Mouse (Mus musculus) cerebellum, adult 2 months (tissue): Measurements from ENCODE around the gene Zbtb2. TPM values are rescaled to one million over a fixed set of nuclear protein-coding genes. Genes with fewer than 3 reads are reported as not detected.

Experiments
- DNase-seq, 2 experiments: peaks; one replicate each; pipeline ENCODE4 v3.0.0; 2021
- H3K27ac ChIP-seq: fragments of 200-500 bp; 2 replicates; pipeline ENCODE4 v1.5.1; 2012; ENCODE audit warnings: low read length, control low read depth, inconsistent platforms; ENCODE audit not compliant: insufficient read depth
- H3K27me3 ChIP-seq: fragments of 200-500 bp; 2 replicates; pipeline ENCODE4 v1.6.1; 2012; ENCODE audit warnings: inconsistent platforms, mild to moderate bottlenecking, low read length, moderate library complexity; ENCODE audit not compliant: control insufficient read depth, insufficient read depth
- H3K4me1 ChIP-seq: fragments of 200-500 bp; 2 replicates; pipeline ENCODE4 v1.6.1; 2011; ENCODE audit warnings: low read length; ENCODE audit not compliant: control insufficient read depth, insufficient read depth
- H3K4me3 ChIP-seq: fragments of 200-500 bp; replicated peaks from 2 replicates; pipeline ENCODE3; 2011; ENCODE audit warnings: mild to moderate bottlenecking, low read depth, low read length, control low read depth; ENCODE audit not compliant: insufficient read depth
- CTCF ChIP-seq: fragments of 200-500 bp; IDR thresholded peaks from 2 replicates; pipeline ENCODE4 v1.5.1; 2011; ENCODE audit warnings: low read depth, mild to moderate bottlenecking, control low read depth, low read length, moderate library complexity, borderline replicate concordance; ENCODE audit not compliant: insufficient read depth
- POLR2A ChIP-seq: fragments of 200-500 bp; IDR thresholded peaks from 2 replicates; pipeline ENCODE4 v1.6.1; 2011; ENCODE audit warnings: low read length, control low read depth, borderline replicate concordance; ENCODE audit not compliant: insufficient read depth
- WGBS: fragments of 180-500 bp; shearing (Covaris S2); methylation state at CpG from one replicate; pipeline ENCODE4 v1.1.7; 2018; 5-methylcytosine and 5-hydroxymethylcytosine counted together
- polyA plus RNA-seq: library from polyadenylated mRNA; depleted of rRNA; stranded (reverse); fragments of >200 nt; gene quantifications from 2 replicates; pipeline ENCODE4 v1.2.3, GENCODE M21; 2012

Zbtb2 gene
- polyA plus RNA-seq, 1 experiment: 8.7 TPM

DNA sequence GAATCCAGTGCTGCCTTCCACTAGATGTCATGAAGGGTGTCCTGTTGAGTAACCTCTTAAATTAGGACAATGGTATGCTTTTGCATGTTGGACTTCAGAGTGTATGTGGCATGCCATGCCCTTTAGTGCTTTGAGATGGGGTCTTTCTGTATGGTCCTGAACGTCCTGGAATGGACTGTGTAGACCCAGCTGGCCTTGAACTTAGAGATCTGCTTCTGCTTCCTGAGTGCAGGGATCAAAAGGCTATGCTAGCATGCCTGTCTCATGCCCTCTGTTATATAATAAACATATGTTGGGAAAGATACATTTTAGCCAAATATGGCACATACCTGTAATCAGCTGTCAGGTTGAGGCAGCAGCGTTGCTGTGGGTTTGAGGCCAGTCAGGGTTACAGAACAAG is 2.6 kb upstream of the Zbtb2 start:
- Histone ChIP-seq H3K4me1 (peaks cover 29% of the 10 kb centered on the region; the same call in 1 of the 2 replicates), H3K27ac (no peak overlapping the region), H3K4me3 (no peak overlapping the region), H3K27me3 (no peaks in the 10 kb centered on the region)
- TF ChIP-seq CTCF (no peak), POLR2A (no peak)
- WGBS: 28% methylated on average over 2 of the region's 2 CpGs
- DNase-seq: no peak

DNA sequence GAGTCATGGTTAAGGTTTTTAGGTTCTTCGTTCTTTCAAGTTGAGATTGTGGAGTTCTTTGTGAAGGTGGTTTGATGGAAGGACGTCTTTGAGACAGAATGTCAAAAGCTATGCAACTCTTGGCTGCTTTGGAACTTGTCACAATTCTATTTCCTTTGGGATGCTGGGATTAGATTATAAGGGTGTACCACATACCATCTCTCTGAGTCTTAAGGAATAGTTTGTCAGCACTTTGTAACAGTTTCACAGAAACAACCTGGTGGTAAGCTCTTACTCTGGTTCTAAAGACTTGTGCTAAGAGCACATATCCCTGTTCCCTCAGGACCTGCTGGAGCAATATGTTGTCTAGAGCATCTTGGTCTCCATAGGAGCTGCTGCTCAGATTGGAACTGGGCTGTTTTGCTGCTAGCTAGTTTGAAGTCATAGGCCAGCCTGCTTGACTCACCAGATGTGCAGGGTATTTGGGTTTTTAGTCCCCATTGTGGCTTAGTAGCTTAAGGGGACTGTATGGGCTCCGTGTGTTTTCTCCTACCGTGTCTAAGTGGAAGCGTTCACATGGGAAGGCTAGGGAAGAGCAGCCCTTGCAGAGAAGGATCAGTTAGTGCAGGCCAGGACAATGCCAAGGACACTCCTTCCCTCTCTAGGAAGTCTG is 1.7 kb upstream of the Zbtb2 start:
- no peak overlapping the region for H3K27ac ChIP-seq
- 12% methylated on average over 5 of the region's 5 CpGs for WGBS
- no peak for TF ChIP-seq POLR2A
- no peaks in the 10 kb centered on the region for H3K27me3 ChIP-seq
- peaks cover 25% of the 10 kb centered on the region; the same call in 1 of the 2 replicates for H3K4me1 ChIP-seq
- H3K4me3 ChIP-seq: peak overlapping the region; percentile 68
- DNase-seq: no peak

DNA sequence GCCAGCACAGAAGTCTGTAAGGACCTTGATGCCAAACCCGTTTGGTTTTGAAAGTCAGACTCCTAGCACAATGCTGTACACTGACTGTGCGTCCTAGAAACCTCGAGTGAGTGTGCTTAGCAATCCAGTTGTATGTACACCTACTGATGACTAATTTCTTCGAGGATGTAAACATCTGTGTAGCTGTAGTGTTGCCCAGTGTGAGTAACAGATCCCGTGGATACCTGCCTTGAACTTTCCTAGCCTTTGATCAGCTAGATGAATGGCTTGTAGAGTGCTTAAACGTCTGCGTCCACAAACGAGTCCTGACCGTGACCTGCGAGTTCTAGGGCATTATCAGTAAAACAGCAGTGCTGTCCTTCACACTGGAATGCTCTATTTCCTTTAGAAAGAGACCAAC is 1.1 kb upstream of the Zbtb2 start:
- peak overlapping the region; percentile 68 for H3K4me3 ChIP-seq
- no peak for DNase-seq
- no peak overlapping the region for H3K27ac ChIP-seq
- peaks cover 25% of the 10 kb centered on the region; the same call in 1 of the 2 replicates for H3K4me1 ChIP-seq
- H3K27me3 ChIP-seq: no peaks in the 10 kb centered on the region
- TF ChIP-seq POLR2A (no peak), CTCF (no peak)
- 8% methylated on average over 10 of the region's 10 CpGs for whole genome bisulfite sequencing

- under 1% methylated on average over 19 of the region's 19 CpGs for WGBS
- DNase-seq: peak in 1 of 2 experiments; percentile 30
- Histone ChIP-seq H3K4me1 (peaks cover 25% of the 10 kb centered on the region; the same call in 1 of the 2 replicates), H3K4me3 (peak overlapping the region; percentile 68), H3K27ac (no peak overlapping the region), H3K27me3 (no peaks in the 10 kb centered on the region)
- no peak for TF ChIP-seq CTCF
- no peak for TF ChIP-seq POLR2A
Measured at GRCm38 (mm10) chr10:4388384-4388745, 457 bp upstream of the Zbtb2 start.

GRCm38 (mm10) chr10:4386609-4387591 is 1.0 kb downstream of the Zbtb2 start:
- Histone ChIP-seq H3K4me1 (peaks cover 21% of the 10 kb centered on the region; the same call in 1 of the 2 replicates), H3K4me3 (peak overlapping the region; percentile 73), H3K27me3 (no peaks in the 10 kb centered on the region), H3K27ac (peak overlapping the region; percentile 97)
- no peak for TF ChIP-seq CTCF
- peak; percentile 74; the same call in 1 of the 2 replicates for TF ChIP-seq POLR2A
- DNase-seq: peak; percentile 93 to 95
- under 1% methylated on average over 121 of the region's 133 CpGs for WGBS

DNA sequence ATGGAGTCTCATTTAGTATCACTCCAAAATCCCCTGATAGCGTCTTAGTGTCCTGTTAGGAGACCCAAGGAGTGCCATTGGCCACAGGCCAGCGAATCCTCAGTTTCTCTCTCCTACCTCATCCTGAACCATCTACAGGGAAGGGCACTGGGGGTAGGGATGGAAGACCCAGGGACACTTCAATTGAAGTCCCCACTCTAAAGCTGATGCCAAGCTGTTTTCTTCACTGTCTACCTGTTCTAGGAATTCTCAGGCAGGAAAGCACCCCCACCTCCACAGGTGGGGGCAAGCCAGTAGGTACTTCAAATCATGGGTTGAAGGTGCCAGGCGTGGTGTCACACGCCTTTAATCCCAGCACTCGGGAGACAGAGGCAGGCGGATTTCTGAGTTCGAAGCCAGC is 3.7 kb downstream of the Zbtb2 start:
- Histone ChIP-seq H3K4me1 (peaks cover under 1% of the 10 kb centered on the region; the same call in 1 of the 2 replicates), H3K27ac (no peak overlapping the region), H3K27me3 (no peaks in the 10 kb centered on the region), H3K4me3 (no peak overlapping the region)
- no peak for TF ChIP-seq POLR2A
- no peak for TF ChIP-seq CTCF
- DNase-seq: peak in 1 of 2 experiments; percentile 18
- 91% methylated on average over 7 of the region's 7 CpGs for WGBS

DNA sequence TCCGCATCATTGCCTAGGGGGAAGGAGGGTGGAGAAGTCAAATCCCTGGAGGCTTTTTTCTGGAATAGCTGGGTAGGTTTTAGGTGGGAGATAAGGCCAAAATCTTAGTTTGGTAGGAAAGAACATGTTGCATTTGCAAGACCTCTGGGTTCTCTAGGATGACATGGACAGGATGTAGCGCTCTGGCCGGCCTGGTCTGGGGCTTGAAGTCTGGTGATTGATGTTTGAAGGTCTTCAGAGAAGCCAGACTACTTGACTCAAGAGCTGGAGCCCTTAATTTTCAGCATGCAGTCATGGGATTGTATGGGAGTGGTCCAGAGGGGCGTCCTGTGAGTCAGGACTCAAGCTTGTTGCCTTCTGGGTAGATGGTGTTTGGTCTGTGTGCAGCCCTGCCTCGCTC is 7.2 kb downstream of the Zbtb2 start:
- Histone ChIP-seq H3K4me3 (no peak overlapping the region), H3K4me1 (no peaks in the 10 kb centered on the region), H3K27me3 (no peaks in the 10 kb centered on the region), H3K27ac (no peak overlapping the region)
- no peak for TF ChIP-seq CTCF
- no peak for DNase-seq
- WGBS: 93% methylated on average over 5 of the region's 5 CpGs
